Mouse (Mus musculus) midbrain, embryonic 16.5 days (tissue): ENCODE results near the gene Ythdf2. TPM values are rescaled to one million over a fixed set of nuclear protein-coding genes. Genes with fewer than 3 reads are reported as not detected.

Experiments used
- ATAC-seq: fragments of 200-750 bp; cut with Nextera tagmentation; 2 replicates; pipeline ENCODE4 v1.8.0; 2017; ENCODE audit warnings: moderate TSS enrichment
- H3K27ac ChIP-seq: fragments of 300-500 bp; sonication (generic); 2 replicates; pipeline ENCODE4 v1.5.1; 2014; ENCODE audit warnings: mild to moderate bottlenecking, low read length, mixed read lengths
- H3K27me3 ChIP-seq: fragments of 300-500 bp; sonication (generic); 2 replicates; pipeline ENCODE4 v1.6.1; 2014; ENCODE audit warnings: low read depth, low read length, mixed read lengths; ENCODE audit not compliant: control insufficient read depth, insufficient read depth
- H3K36me3 ChIP-seq: fragments of 300-500 bp; sonication (generic); 2 replicates; pipeline ENCODE4 v1.6.1; 2014; ENCODE audit warnings: mild to moderate bottlenecking, low read length, moderate library complexity, mixed read lengths; ENCODE audit not compliant: control insufficient read depth, insufficient read depth
- H3K4me1 ChIP-seq: fragments of 300-500 bp; sonication (generic); 2 replicates; pipeline ENCODE4 v1.6.1; 2014; ENCODE audit warnings: mild to moderate bottlenecking, low read length, mixed read lengths; ENCODE audit not compliant: control insufficient read depth, insufficient read depth
- H3K4me2 ChIP-seq: fragments of 300-500 bp; sonication (generic); 2 replicates; pipeline ENCODE4 v1.6.1; 2014; ENCODE audit warnings: mild to moderate bottlenecking, low read length, mixed read lengths
- H3K4me3 ChIP-seq: fragments of 300-500 bp; sonication (generic); 2 replicates; pipeline ENCODE4 v1.5.1; 2014; ENCODE audit warnings: low read depth, mild to moderate bottlenecking, low read length, moderate library complexity, mixed read lengths
- H3K9ac ChIP-seq: fragments of 300-500 bp; sonication (generic); 2 replicates; pipeline ENCODE4 v1.6.1; 2014; ENCODE audit warnings: low read depth, low read length, mixed read lengths
- H3K9me3 ChIP-seq: fragments of 300-500 bp; sonication (generic); replicated peaks from 2 replicates; pipeline ENCODE4 v1.6.1; 2014; ENCODE audit warnings: mild to moderate bottlenecking, low read length, mixed read lengths; ENCODE audit not compliant: control insufficient read depth, poor library complexity, severe bottlenecking
- WGBS: fragments of 180-500 bp; shearing (Covaris S2); extraction: QIAGEN DNeasy Blood & Tissue Kit; methylation state at CpG from one replicate; pipeline ENCODE4 v1.1.7; 2014; 5-methylcytosine and 5-hydroxymethylcytosine counted together
- polyA plus RNA-seq: library from polyadenylated mRNA; unstranded; fragments of >200 nt; fragmentation: Nextera tagmentation; extraction: Ambion mirVana; gene quantifications from 2 replicates; pipeline ENCODE4 v1.2.1, GENCODE M21; 2015

Gene Ythdf2
- polyA plus RNA-seq, 1 experiment from 2014 or later = 109 TPM

DNA sequence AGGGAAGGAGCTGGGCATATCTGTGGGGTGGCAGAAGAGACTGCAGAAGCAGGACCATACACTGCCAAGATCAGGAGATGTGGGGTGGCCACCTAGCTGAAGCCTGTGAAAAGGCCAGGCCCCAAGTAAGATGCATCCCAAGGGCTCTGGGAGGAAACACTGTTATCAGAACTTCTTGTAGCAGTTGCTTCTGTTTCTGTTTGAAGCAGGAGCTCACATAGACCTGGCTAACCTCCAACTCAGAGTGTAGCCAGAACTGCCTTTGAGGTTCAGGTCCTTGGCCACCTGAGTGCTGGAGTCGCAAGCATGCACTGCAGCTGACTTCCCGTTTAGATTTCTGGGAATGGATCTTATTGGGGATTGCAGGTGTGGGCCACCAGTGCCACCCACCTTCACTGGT, 5.7 kb upstream of the Ythdf2 start:
- H3K4me3 ChIP-seq = no peak overlapping the region
- no peak for ATAC-seq
- WGBS = 100% methylated on average over 2 of the region's 2 CpGs
- H3K27ac ChIP-seq = no peak overlapping the region
- H3K9ac ChIP-seq = no peak overlapping the region
- no peaks in the 10 kb centered on the region for H3K27me3 ChIP-seq
- 0 out of 2 replicates have a peak, but pooled peaks cover 2% of the 10 kb centered on the region for H3K36me3 ChIP-seq
- H3K4me2 ChIP-seq = no peak overlapping the region
- no peaks in the 10 kb centered on the region for H3K4me1 ChIP-seq
- H3K9me3 ChIP-seq = no peaks in the 10 kb centered on the region

DNA sequence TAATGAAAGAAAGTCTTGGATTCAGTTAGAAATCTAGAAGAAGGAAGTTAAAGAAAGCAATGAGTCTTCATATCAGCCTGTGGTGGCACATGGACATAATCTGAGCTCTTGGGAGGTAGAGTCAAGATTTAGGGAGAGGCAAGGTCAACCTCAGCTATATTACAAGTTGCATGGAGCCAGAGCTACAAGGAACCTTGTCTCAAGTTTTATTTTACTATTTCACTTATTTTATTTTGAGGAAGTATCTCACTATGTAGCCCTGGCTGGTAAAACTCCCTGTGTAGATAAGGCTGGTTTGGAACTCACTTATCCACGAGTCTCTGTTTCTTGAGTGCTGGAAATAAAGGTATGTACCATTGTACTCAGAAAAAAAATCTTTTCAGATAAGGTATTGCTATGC, 4.5 kb upstream of the Ythdf2 start:
- H3K9ac ChIP-seq = no peak overlapping the region
- H3K4me2 ChIP-seq = no peak overlapping the region
- H3K27me3 ChIP-seq = no peaks in the 10 kb centered on the region
- H3K36me3 ChIP-seq = no peaks in the 10 kb centered on the region
- no peaks in the 10 kb centered on the region for H3K9me3 ChIP-seq
- H3K4me3 ChIP-seq = no peak overlapping the region
- peaks cover 4% of the 10 kb centered on the region; the same call in 1 of the 2 replicates for H3K4me1 ChIP-seq
- 86% methylated on average over 1 of the region's 1 CpGs for WGBS
- ATAC-seq = no peak
- H3K27ac ChIP-seq = no peak overlapping the region

DNA sequence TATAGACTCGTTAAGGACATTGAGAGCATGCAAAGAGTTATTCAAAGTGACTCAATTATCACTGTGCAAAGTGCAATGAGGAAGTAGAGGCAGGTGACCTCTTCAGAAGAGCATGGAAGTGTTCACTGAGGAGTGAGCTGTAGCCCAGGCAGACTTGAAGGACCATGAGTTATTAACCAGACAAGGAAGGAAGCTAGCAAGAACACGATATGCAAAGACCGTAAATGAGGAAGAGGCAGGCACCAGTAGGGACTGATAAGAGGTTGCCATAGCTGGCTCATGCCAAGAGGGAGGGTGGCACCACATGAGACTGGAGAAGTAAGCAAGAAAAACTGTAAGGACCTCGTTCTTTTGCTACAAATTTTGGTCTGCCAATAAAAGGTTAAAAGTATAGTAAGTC, 2.7 kb upstream of the Ythdf2 start:
- ATAC-seq = no peak
- Histone ChIP-seq H3K9ac (no peak overlapping the region), H3K27ac (no peak overlapping the region), H3K9me3 (no peaks in the 10 kb centered on the region), H3K4me3 (no peak overlapping the region), H3K36me3 (no peaks in the 10 kb centered on the region), H3K4me1 (peaks cover 13% of the 10 kb centered on the region), H3K27me3 (no peaks in the 10 kb centered on the region), H3K4me2 (no peak overlapping the region)
- WGBS = 75% methylated on average over 4 of the region's 4 CpGs

DNA sequence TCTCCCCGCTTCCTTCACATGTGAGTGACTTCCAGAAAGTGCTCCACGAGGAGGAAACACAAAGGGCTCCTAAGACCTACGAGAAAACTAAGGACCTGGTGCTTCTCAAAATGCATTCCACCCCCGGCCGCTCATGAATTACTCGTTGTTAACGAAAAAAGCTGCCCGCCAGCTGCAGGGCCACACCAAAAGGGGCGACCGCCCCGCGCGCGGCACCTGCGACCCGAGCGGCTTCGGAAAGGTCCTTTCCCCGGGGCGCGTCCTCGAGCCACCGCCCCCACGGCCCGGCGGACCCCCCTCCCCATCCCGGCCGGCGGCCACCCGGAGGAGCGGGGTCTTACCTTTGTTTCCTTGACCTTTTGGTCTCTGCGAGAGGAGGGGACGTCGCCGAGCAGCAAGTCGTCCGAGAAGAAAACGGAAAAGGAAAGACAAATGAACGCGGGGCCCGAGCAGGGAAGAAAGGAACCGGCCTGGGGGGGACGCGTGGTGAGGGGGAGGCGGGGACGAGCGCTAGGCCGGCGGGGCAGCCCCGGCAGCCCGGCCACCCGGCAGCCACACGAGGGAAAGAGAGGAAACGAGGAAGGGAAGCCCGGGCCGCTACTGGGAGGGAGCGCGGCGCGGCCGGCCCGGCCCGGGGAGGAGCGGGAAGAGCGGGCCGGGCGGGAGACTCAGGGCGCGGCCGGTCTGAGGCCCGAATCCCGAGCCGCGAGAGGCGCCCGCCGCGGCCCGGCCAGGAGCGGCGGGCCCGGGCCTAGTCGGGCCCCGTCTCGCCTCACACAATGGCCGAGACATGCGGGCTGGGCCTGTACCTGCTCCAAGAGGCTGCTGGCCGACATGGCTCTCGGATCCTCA, 786 bp downstream of the Ythdf2 start:
- Histone ChIP-seq H3K4me1 (peaks cover 29% of the 10 kb centered on the region), H3K4me3 (peak overlapping the region; percentile 93), H3K36me3 (peaks cover 2% of the 10 kb centered on the region; the same call in 1 of the 2 replicates), H3K9ac (peak overlapping the region; percentile 99), H3K27me3 (no peaks in the 10 kb centered on the region), H3K9me3 (no peaks in the 10 kb centered on the region), H3K27ac (peak overlapping the region; percentile 96), H3K4me2 (peak overlapping the region; percentile 78)
- ATAC-seq = peak; percentile 87
- WGBS = under 1% methylated on average over 78 of the region's 89 CpGs

DNA sequence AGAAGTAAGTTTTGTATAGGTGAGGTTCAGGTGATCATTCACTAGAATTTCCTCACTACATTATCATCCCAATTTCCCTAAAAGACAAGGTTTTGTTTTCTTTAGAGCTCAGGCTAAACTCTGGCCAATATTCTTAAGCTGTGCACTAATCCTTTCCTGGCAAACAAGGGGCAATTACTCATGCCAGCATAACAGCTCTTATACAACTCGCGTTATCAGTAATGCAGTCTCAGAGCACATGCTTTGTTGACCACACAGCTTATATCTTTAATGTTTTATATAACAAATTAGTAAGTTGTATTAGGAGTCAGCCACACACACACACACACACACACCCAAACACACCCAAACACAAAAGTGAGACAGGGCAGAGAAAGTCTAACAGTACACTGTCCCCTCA, 1.8 kb downstream of the Ythdf2 start:
- Histone ChIP-seq H3K27ac (no peak overlapping the region), H3K4me1 (peaks cover 29% of the 10 kb centered on the region), H3K9me3 (no peaks in the 10 kb centered on the region), H3K27me3 (no peaks in the 10 kb centered on the region), H3K9ac (peak overlapping the region; percentile 99; the same call in 1 of the 2 replicates), H3K4me2 (peak overlapping the region; percentile 78), H3K4me3 (peak overlapping the region; percentile 93), H3K36me3 (peaks cover 8% of the 10 kb centered on the region; the same call in 1 of the 2 replicates)
- no peak for ATAC-seq
- WGBS = 34% methylated on average over 2 of the region's 2 CpGs

DNA sequence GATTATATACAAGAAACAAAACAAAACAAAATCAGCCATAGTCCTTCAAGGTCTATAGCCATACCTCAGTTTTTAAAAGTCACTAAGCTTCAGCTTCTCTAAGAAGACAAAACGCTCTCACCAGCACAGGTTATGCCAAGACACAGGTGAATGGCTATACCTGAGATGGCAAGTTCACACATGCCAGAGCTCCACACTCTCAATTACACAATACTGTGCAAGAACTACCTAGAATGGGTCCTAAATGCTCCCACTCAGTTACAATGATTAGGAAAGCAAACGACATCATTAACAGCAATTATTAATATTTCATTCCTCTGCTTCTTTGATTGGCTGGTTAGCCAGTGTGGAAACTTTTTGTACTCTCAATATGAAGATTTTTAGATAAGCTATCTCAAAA, 2.8 kb downstream of the Ythdf2 start:
- ATAC-seq = no peak
- Histone ChIP-seq H3K4me2 (no peak overlapping the region), H3K4me1 (peaks cover 29% of the 10 kb centered on the region), H3K4me3 (no peak overlapping the region), H3K9me3 (no peaks in the 10 kb centered on the region), H3K27ac (no peak overlapping the region), H3K27me3 (no peaks in the 10 kb centered on the region), H3K36me3 (peaks cover 8% of the 10 kb centered on the region), H3K9ac (no peak overlapping the region)
- 98% methylated on average over 2 of the region's 2 CpGs for WGBS

DNA sequence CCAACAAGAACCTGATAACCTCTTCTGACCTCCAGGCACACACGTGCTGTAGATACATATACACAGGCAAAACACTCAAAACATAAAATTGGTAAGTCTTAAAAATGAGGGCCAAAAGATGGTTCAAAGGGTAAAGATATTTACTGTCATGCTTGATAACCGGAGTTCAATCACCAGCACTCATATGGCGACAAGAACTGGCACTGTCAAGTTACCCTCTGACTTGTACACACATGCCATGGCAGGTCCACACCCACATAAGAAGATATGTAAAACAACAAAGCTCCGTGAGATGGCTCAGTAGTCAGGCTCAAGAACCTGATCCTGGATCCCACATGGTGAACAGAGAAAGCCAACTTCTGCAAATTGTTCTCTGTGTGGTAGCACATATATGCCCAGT, 4.8 kb downstream of the Ythdf2 start:
- no peak for ATAC-seq
- H3K9me3 ChIP-seq = no peaks in the 10 kb centered on the region
- peaks cover 17% of the 10 kb centered on the region for H3K36me3 ChIP-seq
- no peak overlapping the region for H3K27ac ChIP-seq
- H3K4me1 ChIP-seq = peaks cover 37% of the 10 kb centered on the region
- WGBS = 96% methylated on average over 4 of the region's 4 CpGs
- no peak overlapping the region for H3K4me3 ChIP-seq
- no peaks in the 10 kb centered on the region for H3K27me3 ChIP-seq
- no peak overlapping the region for H3K4me2 ChIP-seq
- H3K9ac ChIP-seq = no peak overlapping the region

DNA sequence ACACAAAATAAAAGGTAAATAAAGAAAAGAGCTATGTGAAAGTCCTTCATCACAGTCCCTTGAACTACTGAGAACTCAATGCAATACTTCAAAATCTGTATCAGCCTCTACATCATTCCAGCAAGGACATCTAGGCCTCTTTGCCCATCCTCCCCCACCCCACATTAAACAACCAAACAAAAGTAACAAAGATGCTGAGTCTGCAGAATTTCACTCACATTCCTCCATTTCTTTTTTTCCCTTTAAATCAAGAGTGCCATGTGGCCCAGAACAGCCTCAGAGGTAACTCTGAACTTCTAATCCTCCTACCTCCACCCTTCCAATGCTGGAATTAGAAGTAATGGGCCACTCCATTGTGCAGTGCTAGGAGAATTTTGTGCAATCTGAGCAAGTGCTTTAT, 13.3 kb downstream of the Ythdf2 start:
- no peak overlapping the region for H3K4me3 ChIP-seq
- no peaks in the 10 kb centered on the region for H3K9me3 ChIP-seq
- peaks cover 5% of the 10 kb centered on the region; the same call in 1 of the 2 replicates for H3K36me3 ChIP-seq
- H3K9ac ChIP-seq = no peak overlapping the region
- no peaks in the 10 kb centered on the region for H3K27me3 ChIP-seq
- peaks cover 39% of the 10 kb centered on the region for H3K4me1 ChIP-seq
- ATAC-seq = no peak
- H3K27ac ChIP-seq = no peak overlapping the region
- no peak overlapping the region for H3K4me2 ChIP-seq

DNA sequence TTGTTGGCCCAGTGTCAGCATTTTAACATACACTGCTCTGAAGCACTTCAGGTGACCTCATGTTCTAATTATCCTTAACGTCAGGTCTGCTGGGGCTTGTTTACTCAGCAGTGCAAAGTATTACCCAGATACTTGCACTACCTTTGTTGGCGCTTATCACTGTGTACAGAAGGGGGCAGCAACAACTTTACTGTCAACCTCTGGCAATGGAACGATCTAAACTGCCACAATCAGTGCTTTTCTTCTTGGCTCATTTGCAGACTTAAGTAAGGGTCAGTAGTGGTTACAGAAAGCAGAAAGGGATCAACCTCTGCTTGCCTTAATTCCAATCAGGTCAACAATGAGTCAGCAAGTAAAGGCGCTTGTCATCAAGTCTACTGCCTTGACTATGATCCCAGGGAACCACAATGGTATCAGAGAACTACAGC, 13.8 kb downstream of the Ythdf2 start:
- no peaks in the 10 kb centered on the region for H3K9me3 ChIP-seq
- H3K9ac ChIP-seq = no peak overlapping the region
- H3K4me1 ChIP-seq = peaks cover 34% of the 10 kb centered on the region
- no peak overlapping the region for H3K27ac ChIP-seq
- H3K36me3 ChIP-seq = 0 out of 2 replicates have a peak, but pooled peaks cover 3% of the 10 kb centered on the region
- no peaks in the 10 kb centered on the region for H3K27me3 ChIP-seq
- H3K4me2 ChIP-seq = no peak overlapping the region
- 63% methylated on average over 4 of the region's 4 CpGs for WGBS
- ATAC-seq = no peak
- H3K4me3 ChIP-seq = no peak overlapping the region
